Mouse (Mus musculus): ENCODE results near the gene Ppp1r32. TPM values are rescaled to one million over a fixed set of nuclear protein-coding genes. Genes with fewer than 3 reads are reported as not detected.
A peak's percentile ranks its signal among the peaks of the same experiment; 100 is the strongest.

The Ppp1r32 gene
- 1 to 10 TPM; 1.5 to 1.6 TPM for total RNA-seq (2021)
- long read RNA-seq, experiment 1, partial matches to known transcripts, result 0 of 2 reads
- long read RNA-seq, experiment 1, other reads (novel, unspliced or antisense), result 1 of 2 reads
- long read RNA-seq, experiment 2, result 0 reads

DNA sequence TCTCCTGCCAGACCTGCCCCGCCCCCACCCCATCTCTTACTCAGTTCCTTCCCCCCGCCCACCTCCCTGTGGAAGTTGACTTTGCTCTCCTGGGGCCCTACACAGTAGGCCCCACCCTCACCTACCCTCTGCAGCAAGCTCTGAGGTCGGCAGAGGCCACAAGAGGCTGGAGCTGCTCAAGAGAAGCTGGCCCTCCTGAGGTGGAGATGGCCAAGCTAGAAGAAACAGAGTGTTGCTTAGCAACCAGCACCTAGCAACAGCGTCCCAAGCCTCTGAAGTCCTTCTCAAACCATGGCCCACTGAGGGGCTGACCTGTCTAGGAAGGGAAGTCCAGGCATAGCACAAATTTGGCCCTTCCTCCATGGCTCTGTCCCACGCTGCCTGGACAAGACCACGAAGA is at the start of gene Ppp1r32:
Ppp1r32 (minus strand) TSS at position 226 of the 400 bp plus-strand sequence.
- DNase-seq (ENCODE audit: low spot score in 2 of 2), result no peak

DNA sequence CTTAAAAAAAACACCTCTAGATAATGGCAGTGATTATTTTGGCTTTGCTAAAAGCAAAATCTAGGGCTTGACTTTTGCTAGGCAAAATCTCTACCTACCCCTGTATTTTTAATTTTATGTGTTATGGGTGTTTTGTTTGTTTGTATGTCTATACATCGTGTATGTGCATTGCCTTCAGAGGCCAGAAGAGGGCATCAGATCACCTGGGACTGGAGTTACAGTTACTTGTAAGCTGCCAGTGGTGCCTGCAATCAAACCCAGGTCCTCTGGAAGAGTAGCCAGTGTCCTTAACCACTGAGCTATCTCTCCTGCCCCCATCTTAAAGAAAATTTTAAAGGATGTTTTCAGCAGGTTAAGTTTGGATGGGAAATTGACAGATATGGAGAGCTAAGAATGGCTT is 47.4 kb upstream of the Ppp1r32 start:
- no peak for DNase-seq (ENCODE audit: low spot score in 2 of 2)

DNA sequence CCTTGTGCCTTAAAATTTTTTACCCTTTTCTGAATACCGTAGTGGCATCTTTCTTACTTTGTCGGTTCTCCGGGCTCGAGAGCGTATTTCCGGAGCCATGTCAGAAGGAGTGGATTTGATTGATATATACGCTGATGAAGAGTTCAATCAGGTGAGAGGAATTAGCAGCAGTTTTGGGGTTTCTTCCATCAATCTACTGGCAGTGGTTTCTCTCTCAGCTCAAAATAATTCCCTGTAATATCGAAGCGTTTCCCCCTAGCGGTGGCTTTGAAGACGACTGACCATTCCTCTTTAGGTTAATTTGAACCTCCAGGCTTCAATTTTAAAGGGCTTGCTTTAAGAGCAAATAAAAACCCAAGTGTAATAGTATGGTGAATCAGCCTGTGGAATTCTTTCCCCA is 43.2 kb upstream of the Ppp1r32 start, which contains the start of gene Sdhaf2:
Sdhaf2 (minus strand) TSS at position 233 of the 400 bp plus-strand sequence.
- peak in 1 of 2 experiments; percentile 45 for DNase-seq (ENCODE audit: low spot score in 2 of 2)

DNA sequence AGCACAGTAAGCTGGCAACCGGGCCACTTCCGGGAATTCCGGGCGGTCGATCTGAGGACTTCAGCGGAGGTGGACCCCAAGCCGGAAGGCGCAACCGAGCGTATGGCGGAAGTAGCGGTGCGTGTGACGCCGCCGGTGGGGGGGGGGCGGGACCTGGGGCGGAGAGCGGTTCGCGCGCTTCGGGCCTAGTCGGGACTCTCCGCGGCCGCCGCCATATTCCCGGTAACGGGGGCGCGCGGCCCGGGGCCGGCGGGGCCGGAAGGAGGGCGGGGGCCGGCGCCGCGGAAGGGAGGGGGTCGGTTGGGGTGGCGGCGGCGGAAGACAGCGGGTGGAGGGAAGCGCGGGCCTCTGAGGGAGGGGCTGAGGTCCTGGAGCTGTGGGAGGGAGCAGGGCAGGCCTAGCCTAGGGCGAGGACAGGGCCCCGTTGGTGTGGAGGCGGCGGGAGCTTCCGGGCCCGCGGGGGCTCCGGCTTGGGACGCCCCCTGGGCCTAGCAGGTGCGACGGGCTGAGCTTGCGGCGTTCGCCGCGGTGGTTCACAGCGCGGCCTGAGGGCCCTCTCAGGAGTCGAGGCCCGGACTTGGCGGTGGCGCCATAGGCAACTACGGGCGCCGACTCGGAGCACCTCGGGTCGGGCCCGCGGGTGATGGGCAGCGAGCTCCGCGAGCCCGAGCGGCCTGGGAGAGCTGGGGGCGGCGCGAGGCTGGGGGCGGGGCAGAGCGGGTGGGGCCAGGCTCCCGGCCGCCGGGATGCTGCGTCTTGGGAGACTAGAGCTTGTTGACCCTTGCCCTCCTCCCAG is 42.6 kb upstream of the Ppp1r32 start, which contains the start of gene Cpsf7:
Cpsf7 (plus strand) TSS at position 161 of the 796 bp plus-strand sequence.
- peak; percentile 83 to 92 for DNase-seq (ENCODE audit: low spot score in 2 of 2)

DNA sequence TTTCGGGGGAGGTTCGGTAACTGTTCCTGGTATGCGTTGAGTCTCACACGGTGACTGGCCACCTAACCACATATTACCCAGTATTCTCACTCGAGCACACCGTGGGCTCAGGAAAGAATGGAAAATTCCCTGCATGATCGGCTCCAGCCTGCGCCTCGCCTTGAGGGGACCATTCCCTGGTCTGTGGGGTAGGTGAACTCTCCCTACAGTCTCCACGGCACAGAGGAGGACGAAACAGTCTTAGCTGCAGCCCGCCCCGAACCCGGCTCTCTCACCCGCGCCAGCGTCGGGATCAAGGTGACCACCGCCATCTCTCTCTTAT is 42.0 kb upstream of the Ppp1r32 start:
- no peak for DNase-seq (ENCODE audit: low spot score in 2 of 2)

DNA sequence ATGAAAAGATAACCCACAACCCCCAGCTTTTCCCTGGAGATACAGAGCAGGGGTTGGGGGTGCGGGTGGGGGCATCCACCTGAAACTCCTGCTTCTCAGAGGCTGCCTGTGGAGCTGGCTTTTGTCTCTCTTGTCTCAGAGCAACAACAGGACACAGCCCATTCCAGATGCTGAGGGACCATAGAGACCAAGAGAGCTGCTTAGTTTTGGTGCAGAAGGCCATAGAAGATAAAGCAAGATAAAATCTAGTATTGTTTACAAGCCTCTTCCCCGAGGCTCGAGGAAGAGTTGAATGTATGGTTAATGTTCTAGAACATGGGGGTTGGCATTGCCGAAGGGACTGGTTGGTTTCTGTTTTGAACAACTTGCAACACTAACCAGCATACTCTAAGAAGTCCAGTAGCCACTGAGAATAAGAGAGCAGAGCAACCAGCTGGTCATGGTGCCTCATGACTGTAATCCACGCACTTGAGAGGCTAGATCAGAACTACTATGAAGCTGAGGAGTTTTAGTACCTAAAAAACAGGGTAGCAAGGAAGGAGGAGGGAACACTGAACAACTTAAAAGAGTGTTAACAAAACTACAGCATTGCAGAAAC is 40.9 kb upstream of the Ppp1r32 start:
- DNase-seq (ENCODE audit: low spot score in 2 of 2), result no peak

DNA sequence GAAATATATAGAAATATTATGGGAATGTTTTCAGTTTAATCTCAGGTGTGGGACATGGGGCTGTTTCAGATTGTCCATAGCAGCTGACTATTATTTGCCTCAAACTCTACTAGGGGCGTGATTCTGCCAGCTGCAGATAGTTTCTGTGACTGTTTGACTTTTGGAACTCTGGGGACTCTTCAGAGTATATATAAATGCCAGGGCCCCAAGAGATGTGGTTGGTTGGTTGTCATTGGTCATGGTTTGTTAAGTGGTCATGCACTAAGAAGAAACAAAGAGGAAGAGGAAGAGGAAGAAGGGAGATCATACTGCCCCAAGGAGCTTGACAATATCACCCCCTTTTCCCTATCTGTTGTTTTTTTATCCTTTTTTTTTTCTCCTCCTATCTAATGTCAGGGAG is 39.2 kb upstream of the Ppp1r32 start:
- no peak for DNase-seq (ENCODE audit: low spot score in 2 of 2)

DNA sequence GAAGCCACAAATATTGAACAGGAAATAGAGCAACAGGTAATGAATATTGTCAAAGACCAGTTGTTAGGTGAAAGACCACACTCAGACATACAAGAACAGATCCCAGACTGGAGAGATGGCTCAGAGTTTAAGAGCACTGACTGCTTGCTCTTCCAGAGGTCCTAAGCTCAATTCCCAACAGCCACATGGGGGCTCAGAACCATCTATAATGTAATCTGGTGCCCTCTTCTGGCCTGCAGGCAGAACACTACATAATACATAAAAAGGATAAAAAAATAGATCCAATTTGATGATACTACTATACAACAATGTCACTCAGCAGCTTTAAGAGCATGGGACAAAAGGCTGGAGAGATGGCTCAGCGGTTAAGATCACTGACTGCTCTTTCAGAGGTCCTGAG is 37.6 kb upstream of the Ppp1r32 start:
- no peak for DNase-seq (ENCODE audit: low spot score in 2 of 2)

DNA sequence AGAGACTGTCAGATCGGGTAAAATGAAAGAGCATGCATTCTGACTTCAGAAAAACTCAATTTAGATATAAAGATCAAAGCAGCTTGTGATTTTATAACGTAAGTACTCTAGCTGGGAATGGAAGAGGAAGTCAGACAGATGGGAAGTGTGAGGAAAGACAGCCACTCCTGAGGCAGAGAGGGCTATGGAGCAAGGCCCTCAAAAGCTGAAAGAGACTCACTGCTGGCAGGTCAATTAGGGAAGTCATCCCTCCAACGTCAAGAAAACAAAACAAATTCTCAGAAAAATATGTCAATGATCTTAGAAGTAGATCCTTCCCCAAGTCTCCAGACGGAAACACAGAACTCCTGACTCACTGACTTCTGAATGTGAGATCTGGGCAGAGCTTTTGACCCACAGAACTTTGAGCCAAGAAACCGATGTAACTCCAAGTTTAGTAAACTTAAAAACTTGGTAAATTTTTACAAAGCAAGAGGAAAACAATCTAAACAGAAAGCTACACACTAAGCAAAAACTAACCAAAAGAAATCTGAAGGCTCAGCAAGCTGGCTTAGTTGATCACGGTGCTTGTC is 28.1 kb upstream of the Ppp1r32 start:
- no peak for DNase-seq (ENCODE audit: low spot score in 2 of 2)

DNA sequence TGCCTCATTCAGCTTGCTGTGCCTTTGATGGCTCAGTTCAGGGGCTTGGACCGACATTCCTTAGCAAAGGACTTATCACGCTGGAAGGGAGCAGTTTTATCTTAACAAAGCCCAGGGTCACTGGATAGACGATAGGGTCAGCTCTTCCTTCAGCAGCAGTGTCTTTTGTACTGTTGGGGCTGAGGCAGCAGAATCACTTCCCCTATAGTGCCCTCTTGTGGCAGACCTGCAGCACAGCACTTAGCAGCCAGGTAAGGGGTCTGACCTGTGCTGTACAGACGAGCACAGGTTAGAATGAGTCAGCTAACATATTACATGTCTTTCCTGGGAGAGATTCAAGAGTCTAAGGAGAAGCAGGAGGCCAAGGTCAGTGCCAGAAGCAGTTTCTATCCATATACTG is 19.8 kb upstream of the Ppp1r32 start:
- DNase-seq (ENCODE audit: low spot score in 2 of 2), result peak in 1 of 2 experiments; percentile 45

DNA sequence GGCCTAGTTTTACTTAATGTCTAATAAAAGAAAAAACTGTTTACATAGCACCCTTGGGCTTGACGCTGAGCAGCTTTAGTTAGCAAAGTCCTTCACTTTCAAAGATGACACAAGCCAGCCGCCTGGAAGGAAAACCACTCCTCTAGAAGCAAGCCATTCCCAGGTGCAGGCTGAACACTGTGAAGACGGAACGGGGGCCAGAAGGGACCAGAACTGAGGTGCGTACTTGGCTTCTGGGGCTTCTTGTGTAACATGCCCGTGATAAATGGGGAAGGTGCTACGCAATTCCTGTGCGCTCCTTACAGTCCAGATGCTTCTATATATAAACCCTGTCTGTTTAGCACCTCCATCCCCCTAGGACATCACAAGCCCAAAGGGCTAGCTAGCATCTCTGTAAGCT is 17.9 kb upstream of the Ppp1r32 start:
- no peak for DNase-seq (ENCODE audit: low spot score in 2 of 2)

DNA sequence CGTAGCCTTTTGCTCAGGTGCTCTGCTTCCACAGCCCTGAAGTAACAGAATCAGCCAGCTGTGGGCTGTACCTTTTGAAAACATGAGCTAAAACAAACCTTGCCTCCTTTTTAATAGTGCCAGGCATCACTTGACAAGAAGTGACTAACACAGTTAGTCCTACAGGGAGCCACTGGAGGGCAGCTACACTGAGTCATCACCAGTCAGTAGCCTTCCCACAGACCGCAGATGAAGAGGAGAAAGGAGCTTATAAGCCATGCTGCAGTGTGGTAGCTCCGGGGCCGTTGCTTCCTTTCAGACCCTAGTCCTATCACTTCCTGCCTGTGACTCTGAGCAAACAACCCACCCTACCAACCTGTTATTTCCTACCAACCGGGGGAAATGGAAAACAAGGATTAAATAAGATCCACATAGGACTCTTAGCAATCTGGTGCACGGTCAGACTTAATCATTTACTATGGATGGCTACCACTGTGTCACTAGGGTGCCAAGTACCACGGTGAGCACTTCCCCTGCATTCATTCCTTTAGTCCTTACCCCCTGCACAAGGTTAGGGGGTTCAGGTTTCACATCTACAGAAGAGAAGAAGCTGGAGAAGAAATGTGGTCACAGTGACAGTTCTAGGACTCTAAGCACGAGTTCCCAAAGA is 14.9 kb upstream of the Ppp1r32 start:
- DNase-seq (ENCODE audit: low spot score in 2 of 2), result no peak

DNA sequence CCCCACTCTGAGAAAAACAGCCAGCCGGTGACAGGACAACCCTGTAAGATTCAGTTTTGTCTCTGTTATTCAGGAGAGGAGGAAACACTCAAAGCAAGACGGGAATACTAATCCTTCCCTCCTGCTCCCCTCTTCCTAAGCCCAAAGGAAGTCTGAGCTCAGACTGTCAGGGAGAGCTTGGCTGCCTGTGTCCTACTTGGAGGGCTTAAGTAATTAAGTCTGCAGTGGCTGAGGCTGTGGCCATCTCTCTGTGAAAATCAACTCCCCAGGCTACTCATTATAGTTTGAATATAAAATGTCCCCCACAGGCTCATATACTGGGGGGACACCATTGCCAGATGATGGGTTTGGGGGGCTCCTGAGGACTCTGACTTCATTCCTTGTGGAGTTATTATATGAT is 14.2 kb upstream of the Ppp1r32 start:
- no peak for DNase-seq (ENCODE audit: low spot score in 2 of 2)

DNA sequence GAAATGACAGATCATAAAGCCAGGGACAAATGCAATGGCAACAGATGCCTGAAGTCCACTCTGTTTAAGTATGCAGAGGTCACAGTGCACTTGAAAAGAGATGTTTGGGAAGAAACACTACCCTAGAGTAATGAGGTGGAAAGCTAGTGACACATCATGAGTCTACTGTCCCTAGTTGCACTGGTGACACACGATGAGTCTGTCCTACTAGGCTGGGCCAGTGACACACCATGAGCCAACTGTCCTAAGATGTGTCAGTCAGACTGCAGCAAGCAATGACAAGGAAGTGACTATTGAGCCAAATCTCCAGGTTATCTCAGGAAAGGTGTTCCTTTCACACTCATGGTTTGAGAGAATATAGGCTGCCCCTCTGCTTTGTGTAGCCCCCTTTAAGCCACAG is 12.9 kb upstream of the Ppp1r32 start:
- no peak for DNase-seq (ENCODE audit: low spot score in 2 of 2)

DNA sequence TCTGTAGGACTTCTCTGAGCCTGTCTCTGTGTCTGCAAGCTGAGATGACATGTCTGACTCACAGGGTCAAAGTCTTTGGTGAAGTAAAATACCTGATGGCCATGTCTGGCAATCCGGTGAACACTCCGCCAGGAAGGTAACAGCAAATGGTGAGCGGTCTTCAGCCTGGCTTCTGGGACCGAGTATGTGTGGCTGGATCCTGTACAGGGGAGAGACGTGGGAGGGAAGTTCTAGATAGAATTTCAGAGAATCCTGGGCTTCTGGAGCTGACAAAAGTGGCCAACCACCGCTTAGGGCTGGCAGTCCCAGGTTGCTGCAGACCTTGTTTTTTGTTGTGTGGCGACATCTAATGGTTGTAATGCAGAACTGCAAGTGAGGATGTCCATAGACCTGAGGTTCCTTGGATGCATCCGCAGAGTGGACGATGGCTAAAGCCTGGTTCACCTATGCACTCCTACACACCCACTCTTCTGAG is 3.6 kb upstream of the Ppp1r32 start:
- peak; percentile 59 to 76 for DNase-seq (ENCODE audit: low spot score in 2 of 2)

DNA sequence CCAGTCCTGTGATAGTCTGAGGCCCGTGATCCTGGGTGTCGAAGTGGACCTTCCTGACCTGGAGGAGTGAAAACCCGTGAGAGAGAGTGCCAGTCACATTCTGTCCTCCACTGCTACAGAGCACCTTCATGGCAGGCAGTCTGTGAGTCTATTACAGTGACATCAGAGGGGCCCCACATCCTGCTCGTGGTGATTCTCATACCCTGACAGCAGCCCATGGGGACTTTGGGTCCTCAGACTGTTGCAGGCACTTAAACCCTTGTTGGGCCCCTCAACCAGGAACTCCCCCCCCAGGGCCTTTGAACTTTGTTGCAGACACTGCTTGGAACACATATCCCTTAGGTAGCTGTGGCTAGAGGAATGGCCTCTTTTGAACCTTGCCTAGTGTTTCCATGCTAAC is 3.2 kb downstream of the Ppp1r32 start:
- DNase-seq (ENCODE audit: low spot score in 2 of 2), result no peak

DNA sequence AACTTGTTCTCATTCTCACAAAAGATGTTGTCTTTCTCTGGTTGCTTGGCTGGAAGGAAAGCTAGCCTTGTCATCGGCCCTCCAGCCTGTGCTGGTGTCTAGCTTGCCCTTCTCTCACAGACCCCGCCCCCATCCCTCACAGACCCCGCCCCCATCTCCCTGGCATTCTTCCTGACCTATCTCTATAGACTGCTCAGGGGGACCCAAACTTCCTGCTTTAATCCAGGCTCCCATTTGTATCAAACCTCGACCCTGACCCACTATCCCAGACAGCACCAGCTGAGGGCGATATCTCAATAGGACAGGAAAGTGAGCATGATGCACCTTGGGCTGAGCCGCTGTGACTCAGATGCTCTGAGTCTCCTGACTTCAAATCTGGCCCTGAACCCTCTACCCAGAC is 8.9 kb downstream of the Ppp1r32 start:
- DNase-seq (ENCODE audit: low spot score in 2 of 2), result no peak

DNA sequence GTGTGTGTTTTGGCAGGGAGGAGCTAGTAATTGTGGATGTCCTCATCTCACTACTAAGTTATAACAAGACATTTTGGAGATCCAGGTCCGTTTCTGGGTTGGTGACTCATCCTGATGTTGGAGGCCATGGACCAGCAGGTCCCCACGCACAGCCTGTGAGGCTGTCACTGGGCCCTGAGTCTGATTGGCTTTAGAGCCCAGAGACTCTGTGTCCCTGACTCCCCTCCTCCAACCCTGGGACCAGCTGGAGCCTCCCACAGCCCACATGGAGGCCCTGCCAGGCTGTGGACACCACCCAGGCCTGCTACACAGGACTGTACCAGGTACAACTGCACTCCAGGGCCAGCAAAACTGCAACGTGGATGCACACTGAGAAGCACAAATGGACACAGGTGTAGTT is 9.8 kb downstream of the Ppp1r32 start:
- DNase-seq (ENCODE audit: low spot score in 2 of 2), result no peak

DNA sequence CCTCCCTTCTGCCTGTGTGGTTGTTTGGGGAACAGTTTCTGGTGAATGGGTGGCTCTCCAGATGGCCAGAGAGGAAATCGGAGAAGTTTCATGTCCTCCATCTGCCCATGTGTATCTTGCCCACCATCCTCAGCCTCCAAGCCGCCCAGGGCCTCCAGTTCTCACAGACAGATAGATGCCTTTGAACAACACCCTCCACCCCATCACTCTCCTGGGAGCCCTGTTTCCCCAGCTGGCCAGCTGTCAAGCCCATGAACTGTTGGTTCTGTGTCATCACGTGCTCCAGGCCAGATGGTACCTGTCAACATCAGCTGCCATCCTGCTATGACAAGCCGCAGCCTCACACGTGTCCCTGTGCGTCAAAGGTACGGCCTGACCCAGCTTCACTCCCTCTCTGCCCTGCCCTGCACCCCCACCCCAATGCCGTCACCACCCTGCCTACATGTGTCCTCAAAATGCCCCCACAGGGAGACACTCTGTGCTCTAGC is 13.5 kb downstream of the Ppp1r32 start:
- DNase-seq (ENCODE audit: low spot score in 2 of 2), result peak; percentile 60 to 74

DNA sequence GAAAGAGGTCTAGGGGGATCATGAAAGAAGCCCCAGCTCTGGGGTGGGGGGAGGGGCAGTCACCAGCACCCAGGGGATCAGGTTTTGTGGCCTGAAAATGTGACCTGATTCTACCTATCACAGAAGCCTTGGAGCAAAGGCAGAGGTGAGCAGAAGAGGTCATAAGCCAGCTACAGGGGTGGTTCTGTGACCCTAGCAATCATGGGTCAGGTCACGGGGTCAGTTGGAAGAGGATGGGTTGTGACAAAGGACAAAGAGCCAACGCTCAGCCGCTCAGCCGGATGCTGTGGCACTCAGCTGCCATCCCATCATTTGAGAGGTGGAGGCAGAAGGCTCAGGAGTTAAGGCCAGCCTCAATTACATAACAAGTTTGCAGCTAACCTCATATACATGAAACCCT is 18.3 kb downstream of the Ppp1r32 start:
- no peak for DNase-seq (ENCODE audit: low spot score in 2 of 2)

DNA sequence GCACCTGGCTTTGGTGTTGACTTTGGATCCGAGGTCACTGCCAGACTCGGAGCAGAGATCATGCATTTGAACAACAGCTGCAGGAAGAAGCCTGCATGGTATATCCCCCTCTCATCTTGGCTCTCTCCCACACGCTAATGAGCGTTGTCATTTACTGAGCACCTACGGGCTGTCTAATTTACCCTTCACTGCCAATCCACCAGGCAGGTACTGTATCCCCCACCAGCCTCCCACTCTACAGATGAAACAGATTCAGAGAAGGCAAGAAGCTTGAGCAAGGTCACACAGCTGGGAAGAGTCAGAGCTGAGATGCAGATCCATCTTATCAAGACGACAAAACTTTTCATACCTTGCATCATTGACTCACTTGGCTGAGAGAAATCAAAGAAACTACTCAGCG is 21.1 kb downstream of the Ppp1r32 start:
- DNase-seq (ENCODE audit: low spot score in 2 of 2), result no peak

All from layer of hippocampus, postnatal 14 days (tissue).